Mouse (Mus musculus): ENCODE measurements around the gene Zdhhc1. TPM values are rescaled to one million over a fixed set of nuclear protein-coding genes. Genes with fewer than 3 reads are reported as not detected.

Gene Zdhhc1
- total and polyA plus RNA-seq, 3 experiments = 13.0 to 40.5 (median 13.3) TPM

DNA sequence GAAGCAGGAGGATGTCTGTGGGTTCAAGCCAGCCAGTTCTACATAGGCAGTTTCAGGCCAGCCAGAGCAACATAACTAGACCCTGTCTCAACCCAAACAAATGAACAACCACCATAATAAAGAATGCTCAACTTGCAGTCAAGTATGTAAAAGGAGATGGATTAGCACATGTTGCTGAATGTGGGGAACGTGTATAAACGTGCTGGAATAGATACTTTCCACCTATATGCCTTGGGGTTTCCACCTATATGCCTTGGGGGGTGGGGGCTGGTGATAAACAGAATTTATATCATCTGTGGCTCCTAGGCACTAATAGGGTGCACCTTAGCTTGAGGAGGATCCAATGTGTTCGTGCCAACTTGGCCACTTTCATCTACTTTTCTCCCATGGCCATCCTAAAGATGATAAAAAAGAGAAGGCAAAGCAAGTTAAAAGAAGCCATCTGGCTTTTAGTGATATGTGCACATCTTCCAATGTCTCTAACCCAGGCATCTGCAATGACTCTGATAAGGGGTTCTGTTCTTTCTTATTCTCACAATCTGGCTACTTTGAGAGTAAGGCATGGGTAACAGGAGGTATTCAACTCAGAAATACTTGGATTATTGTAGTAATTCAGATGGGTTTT is 45.4 kb upstream of the Zdhhc1 start:
- TF ChIP-seq CTCF (IDR thresholded peaks at IDR 0.05) (no peak), EP300 (IDR thresholded peaks at IDR 0.05; ENCODE audit: insufficient read depth, low read depth, low read length) (no peak), POLR2A (IDR thresholded peaks at IDR 0.05; ENCODE audit: insufficient read depth, low read depth, low read length) (no peak)
- Histone ChIP-seq H3K27me3 (ENCODE audit: control insufficient read depth, insufficient read depth, low read length) (no peaks in the 10 kb centered on the region), H3K9ac (ENCODE audit: low read depth, low read length) (no peak overlapping the region), H3K79me2 (replicated peaks; ENCODE audit: control insufficient read depth, insufficient read depth, low read length) (peaks cover 2% of the 10 kb centered on the region; the same call in 1 of the 2 replicates), H3K4me1 (ENCODE audit: control insufficient read depth, insufficient read depth, low read length) (peaks cover 31% of the 10 kb centered on the region), H3K27ac (no peak overlapping the region), H3K4me3 (no peak overlapping the region), H3K36me3 (ENCODE audit: control insufficient read depth, insufficient read depth, low read length) (peaks cover 11% of the 10 kb centered on the region)
- WGBS = 92% methylated on average over 3 of the region's 3 CpGs
- no peak for DNase-seq
- intact Hi-C loops (cut with DNase I) = no loop called here

DNA sequence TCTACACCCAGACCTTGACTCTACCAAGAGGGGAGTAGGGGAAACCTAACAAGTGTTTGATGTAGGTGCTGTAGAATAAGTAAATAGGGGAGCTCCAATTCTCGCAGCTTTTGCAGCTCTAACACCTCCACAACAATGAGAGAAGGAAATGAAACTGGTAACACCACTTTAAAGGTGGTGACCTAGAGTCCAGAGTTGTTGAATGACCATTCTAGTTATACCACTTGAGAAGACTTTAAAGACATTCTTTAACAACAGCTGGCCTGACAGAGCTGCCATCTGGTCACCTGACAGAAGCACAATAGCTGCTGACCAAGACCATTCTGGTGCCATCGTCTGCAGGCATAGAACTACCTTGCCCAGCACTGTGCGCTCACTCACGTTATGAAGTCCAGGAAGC is 42.2 kb upstream of the Zdhhc1 start:
- peaks cover 5% of the 10 kb centered on the region for H3K4me1 ChIP-seq (ENCODE audit: control insufficient read depth, insufficient read depth, low read length)
- WGBS = 81% methylated on average over 4 of the region's 4 CpGs

DNA sequence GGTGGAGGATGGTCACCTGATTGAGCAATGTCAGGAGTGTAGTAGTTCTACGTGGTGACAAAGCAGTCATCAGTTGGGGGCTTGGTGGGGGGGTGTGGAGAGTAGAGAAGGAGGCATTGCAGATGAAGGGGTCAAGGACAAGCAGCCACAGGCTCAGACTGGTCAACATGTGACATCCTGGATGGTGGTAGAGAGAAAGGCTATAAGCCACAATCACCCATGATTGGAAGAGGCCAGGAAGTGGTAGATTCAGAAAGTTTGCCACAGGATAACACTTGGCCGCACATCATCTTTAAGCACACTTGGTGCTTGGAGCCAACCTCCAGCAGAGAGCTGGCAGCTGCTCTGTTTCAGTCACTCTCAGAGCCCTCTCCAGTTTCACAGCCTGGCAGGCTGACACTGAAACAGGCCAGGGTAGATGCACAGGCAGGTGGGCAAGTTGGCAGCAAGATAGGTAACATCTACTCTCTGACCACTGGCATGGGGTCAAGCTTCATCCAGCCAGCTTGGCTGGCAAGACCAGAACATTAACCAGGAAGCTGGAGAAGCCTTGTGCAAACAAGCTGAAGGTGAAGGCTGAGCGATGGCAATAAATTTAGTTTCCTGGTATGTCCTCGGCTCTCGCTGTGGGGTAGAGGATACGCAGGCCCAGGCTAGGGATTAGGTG is 40.4 kb upstream of the Zdhhc1 start:
- H3K4me3 ChIP-seq = no peak overlapping the region
- H3K4me1 ChIP-seq (ENCODE audit: control insufficient read depth, insufficient read depth, low read length) = peaks cover 9% of the 10 kb centered on the region
- intact Hi-C loops (cut with DNase I) = no loop called here
- H3K9ac ChIP-seq (ENCODE audit: low read depth, low read length) = no peak overlapping the region
- H3K36me3 ChIP-seq (ENCODE audit: control insufficient read depth, insufficient read depth, low read length) = peaks cover 4% of the 10 kb centered on the region
- peaks cover 2% of the 10 kb centered on the region; the same call in 1 of the 2 replicates for H3K79me2 ChIP-seq (replicated peaks; ENCODE audit: control insufficient read depth, insufficient read depth, low read length)
- H3K27me3 ChIP-seq (ENCODE audit: control insufficient read depth, insufficient read depth, low read length) = no peaks in the 10 kb centered on the region
- WGBS = 80% methylated on average over 6 of the region's 6 CpGs
- no peak for TF ChIP-seq POLR2A (IDR thresholded peaks at IDR 0.05; ENCODE audit: insufficient read depth, low read depth, low read length)
- TF ChIP-seq EP300 (IDR thresholded peaks at IDR 0.05; ENCODE audit: insufficient read depth, low read depth, low read length) = no peak
- TF ChIP-seq CTCF (IDR thresholded peaks at IDR 0.05) = no peak
- no peak overlapping the region for H3K27ac ChIP-seq
- peak in 1 of 2 experiments; percentile 50 for DNase-seq

More for the DNA sequence above, 42.2 kb upstream of the Zdhhc1 start:
- Histone ChIP-seq H3K36me3 (ENCODE audit: control insufficient read depth, insufficient read depth, low read length) (peaks cover 7% of the 10 kb centered on the region), H3K4me3 (no peak overlapping the region), H3K27me3 (ENCODE audit: control insufficient read depth, insufficient read depth, low read length) (no peaks in the 10 kb centered on the region), H3K27ac (no peak overlapping the region), H3K9ac (ENCODE audit: low read depth, low read length) (no peak overlapping the region), H3K79me2 (replicated peaks; ENCODE audit: control insufficient read depth, insufficient read depth, low read length) (peaks cover 2% of the 10 kb centered on the region; the same call in 1 of the 2 replicates)
- intact Hi-C loops (cut with DNase I) = no loop called here
- DNase-seq = no peak
- TF ChIP-seq CTCF (IDR thresholded peaks at IDR 0.05) = no peak
- TF ChIP-seq POLR2A (IDR thresholded peaks at IDR 0.05; ENCODE audit: insufficient read depth, low read depth, low read length) = no peak
- no peak for TF ChIP-seq EP300 (IDR thresholded peaks at IDR 0.05; ENCODE audit: insufficient read depth, low read depth, low read length)

DNA sequence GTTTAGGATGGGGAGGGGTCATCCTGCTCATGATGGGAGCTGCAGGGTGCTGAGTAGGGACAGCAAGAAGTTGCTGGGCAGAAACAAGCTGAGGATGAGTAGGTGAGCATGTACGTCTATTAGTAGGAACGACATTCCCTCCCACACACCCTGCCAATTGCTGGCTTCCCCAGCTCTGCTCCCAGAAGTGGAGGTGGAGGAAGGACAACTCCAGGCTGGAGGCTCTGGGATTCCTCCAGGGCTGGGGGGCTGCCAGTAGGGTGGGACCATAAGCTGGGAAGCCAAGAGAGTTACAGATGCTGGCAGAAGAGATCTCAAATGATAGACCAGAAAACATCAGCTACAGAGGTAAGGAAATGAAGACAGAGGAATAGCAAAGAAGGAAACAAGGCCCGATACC is 39.8 kb upstream of the Zdhhc1 start:
- TF ChIP-seq EP300 (IDR thresholded peaks at IDR 0.05; ENCODE audit: insufficient read depth, low read depth, low read length) (no peak), POLR2A (IDR thresholded peaks at IDR 0.05; ENCODE audit: insufficient read depth, low read depth, low read length) (no peak), CTCF (IDR thresholded peaks at IDR 0.05) (no peak)
- intact Hi-C loops (cut with DNase I) = no loop called here

DNA sequence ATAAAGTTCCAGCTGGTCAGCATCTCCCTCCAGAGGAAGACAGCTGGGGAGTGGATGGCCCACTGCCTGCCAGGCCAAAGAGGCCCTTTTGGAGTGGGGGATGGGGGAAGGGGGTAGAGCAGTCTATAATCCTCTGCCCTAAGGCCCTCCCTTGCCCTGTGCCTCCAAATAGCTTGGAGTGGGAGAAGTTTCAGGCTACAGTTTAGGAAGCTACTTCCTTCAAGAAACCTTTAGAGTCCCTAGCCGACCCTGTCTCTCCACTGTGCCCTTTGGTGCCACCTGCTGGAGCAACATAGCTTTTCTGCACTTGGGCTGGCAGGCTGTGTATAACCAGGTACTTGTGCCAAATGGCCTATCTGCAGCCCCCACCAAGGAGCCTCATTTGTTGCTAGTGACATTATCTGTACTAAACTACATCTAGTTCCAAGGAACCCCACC is 37.2 kb upstream of the Zdhhc1 start:
- peaks cover 9% of the 10 kb centered on the region for H3K4me1 ChIP-seq (ENCODE audit: control insufficient read depth, insufficient read depth, low read length)
- TF ChIP-seq POLR2A (IDR thresholded peaks at IDR 0.05; ENCODE audit: insufficient read depth, low read depth, low read length) (no peak), CTCF (IDR thresholded peaks at IDR 0.05) (peak; percentile 87)
- H3K4me3 ChIP-seq = no peak overlapping the region
- H3K27ac ChIP-seq = peak overlapping the region; percentile 26; the same call in 1 of the 2 replicates
- H3K36me3 ChIP-seq (ENCODE audit: control insufficient read depth, insufficient read depth, low read length) = peaks cover 7% of the 10 kb centered on the region
- H3K79me2 ChIP-seq (replicated peaks; ENCODE audit: control insufficient read depth, insufficient read depth, low read length) = no peaks in the 10 kb centered on the region
- no peaks in the 10 kb centered on the region for H3K27me3 ChIP-seq (ENCODE audit: control insufficient read depth, insufficient read depth, low read length)
- intact Hi-C loops (cut with DNase I) = loop anchor here (1.0 to 2.0 kb wide), 3 partner anchors 17 to 51 kb away; no protein-coding TSS in a partner anchor
- H3K9ac ChIP-seq (ENCODE audit: low read depth, low read length) = no peak overlapping the region
- DNase-seq = peak; percentile 72 to 83
- 0% methylated on average over 1 of the region's 1 CpGs for WGBS

More for the DNA sequence above, 39.8 kb upstream of the Zdhhc1 start:
- Histone ChIP-seq H3K36me3 (ENCODE audit: control insufficient read depth, insufficient read depth, low read length) (peaks cover 7% of the 10 kb centered on the region), H3K27me3 (ENCODE audit: control insufficient read depth, insufficient read depth, low read length) (no peaks in the 10 kb centered on the region), H3K4me3 (no peak overlapping the region), H3K27ac (no peak overlapping the region), H3K9ac (ENCODE audit: low read depth, low read length) (no peak overlapping the region), H3K79me2 (replicated peaks; ENCODE audit: control insufficient read depth, insufficient read depth, low read length) (no peaks in the 10 kb centered on the region), H3K4me1 (ENCODE audit: control insufficient read depth, insufficient read depth, low read length) (peaks cover 9% of the 10 kb centered on the region)
- no peak for DNase-seq
- WGBS = 57% methylated on average over 3 of the region's 3 CpGs

DNA sequence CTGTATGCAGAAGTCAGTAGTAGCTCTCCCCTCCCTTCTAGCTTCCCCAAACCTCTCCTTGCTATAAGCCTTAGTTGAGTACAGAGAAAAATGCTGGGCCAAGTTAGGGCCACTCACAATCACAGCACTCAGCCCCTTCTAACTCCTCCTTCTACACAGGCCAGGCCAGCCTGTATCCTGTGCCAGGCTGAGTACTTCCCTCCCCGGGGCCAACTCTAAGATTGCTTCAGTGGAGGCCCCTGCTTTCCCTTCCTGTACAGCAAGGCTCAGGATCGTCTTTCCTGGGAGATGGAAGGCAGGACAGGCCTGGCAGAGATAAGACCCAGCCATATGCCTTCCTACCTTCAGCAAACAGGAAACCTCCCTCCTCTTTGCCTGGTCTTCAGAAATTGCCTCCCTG is 36.7 kb upstream of the Zdhhc1 start:
- peak overlapping the region; percentile 26; the same call in 1 of the 2 replicates for H3K27ac ChIP-seq
- intact Hi-C loops (cut with DNase I) = loop anchor here (1.0 to 2.0 kb wide), 3 partner anchors 17 to 50 kb away; no protein-coding TSS in a partner anchor
- no peaks in the 10 kb centered on the region for H3K79me2 ChIP-seq (replicated peaks; ENCODE audit: control insufficient read depth, insufficient read depth, low read length)
- peaks cover 9% of the 10 kb centered on the region for H3K4me1 ChIP-seq (ENCODE audit: control insufficient read depth, insufficient read depth, low read length)
- H3K36me3 ChIP-seq (ENCODE audit: control insufficient read depth, insufficient read depth, low read length) = peaks cover 7% of the 10 kb centered on the region
- H3K9ac ChIP-seq (ENCODE audit: low read depth, low read length) = no peak overlapping the region
- H3K27me3 ChIP-seq (ENCODE audit: control insufficient read depth, insufficient read depth, low read length) = no peaks in the 10 kb centered on the region
- DNase-seq = no peak
- no peak overlapping the region for H3K4me3 ChIP-seq
- no peak for TF ChIP-seq POLR2A (IDR thresholded peaks at IDR 0.05; ENCODE audit: insufficient read depth, low read depth, low read length)
- TF ChIP-seq EP300 (IDR thresholded peaks at IDR 0.05; ENCODE audit: insufficient read depth, low read depth, low read length) = no peak
- TF ChIP-seq CTCF (IDR thresholded peaks at IDR 0.05) = no peak
- 8% methylated on average over 2 of the region's 2 CpGs for WGBS
